Mouse (Mus musculus): ENCODE data around the gene Treml4. TPM values are rescaled to one million over a fixed set of nuclear protein-coding genes. Genes with fewer than 3 reads are reported as not detected.

The Treml4 gene
- under 1 TPM in 1 of 2 experiments, not detected in 1; 0.28 TPM for total RNA-seq (2021)

- no peak for DNase-seq (ENCODE audit: low spot score)
- intact Hi-C loops (cut with DNase I) = no loop called here
These were observed at the start of gene Treml4 for GRCm38 (mm10) chr17:48263741-48264362. Gene Treml4 (plus strand): TSS chr17:48264295.

- no peak for DNase-seq (ENCODE audit: low spot score)
- intact Hi-C loops (cut with DNase I) = no loop called here
These were observed 48.7 kb upstream of the Treml4 start for GRCm38 (mm10) chr17:48215429-48215828.

- intact Hi-C loops (cut with DNase I) = no loop called here
- DNase-seq (ENCODE audit: low spot score) = no peak
These were observed 33.4 kb upstream of the Treml4 start for GRCm38 (mm10) chr17:48230680-48231079.

GRCm38 (mm10) chr17:48232518-48232917 lies 31.6 kb upstream of the Treml4 start, which contains the start of gene Trem1:
Gene Trem1 (plus strand): TSS chr17:48232768.
- intact Hi-C loops (cut with DNase I) = no loop called here
- DNase-seq (ENCODE audit: low spot score) = no peak

GRCm38 (mm10) chr17:48233789-48234188 lies 30.3 kb upstream of the Treml4 start:
- intact Hi-C loops (cut with DNase I) = no loop called here
- no peak for DNase-seq (ENCODE audit: low spot score)

GRCm38 (mm10) chr17:48234550-48234949 lies 29.5 kb upstream of the Treml4 start:
- DNase-seq (ENCODE audit: low spot score) = no peak
- intact Hi-C loops (cut with DNase I) = no loop called here

- intact Hi-C loops (cut with DNase I) = no loop called here
- DNase-seq (ENCODE audit: low spot score) = no peak
These were observed 28.2 kb upstream of the Treml4 start for GRCm38 (mm10) chr17:48235773-48236370.

- no peak for DNase-seq (ENCODE audit: low spot score)
- intact Hi-C loops (cut with DNase I) = no loop called here
These were observed 26.5 kb upstream of the Treml4 start for GRCm38 (mm10) chr17:48237621-48238020.

GRCm38 (mm10) chr17:48247221-48247928 lies 16.7 kb upstream of the Treml4 start, which contains the start of gene Trem3:
Gene Trem3 (plus strand): TSS chr17:48247777.
- intact Hi-C loops (cut with DNase I) = no loop called here
- DNase-seq (ENCODE audit: low spot score) = no peak

- DNase-seq (ENCODE audit: low spot score) = no peak
- intact Hi-C loops (cut with DNase I) = no loop called here
These were observed 15.1 kb upstream of the Treml4 start for GRCm38 (mm10) chr17:48249039-48249438.

GRCm38 (mm10) chr17:48249501-48249900 lies 14.6 kb upstream of the Treml4 start:
- intact Hi-C loops (cut with DNase I) = no loop called here
- DNase-seq (ENCODE audit: low spot score) = no peak

GRCm38 (mm10) chr17:48250631-48251030 lies 13.5 kb upstream of the Treml4 start:
- no peak for DNase-seq (ENCODE audit: low spot score)
- intact Hi-C loops (cut with DNase I) = no loop called here

- DNase-seq (ENCODE audit: low spot score) = no peak
- intact Hi-C loops (cut with DNase I) = no loop called here
These were observed 7.5 kb upstream of the Treml4 start for GRCm38 (mm10) chr17:48256575-48256974.

- intact Hi-C loops (cut with DNase I) = no loop called here
- no peak for DNase-seq (ENCODE audit: low spot score)
These were observed 2.2 kb upstream of the Treml4 start for GRCm38 (mm10) chr17:48261868-48262267.

- intact Hi-C loops (cut with DNase I) = no loop called here
- DNase-seq (ENCODE audit: low spot score) = no peak
These were observed 567 bp downstream of the Treml4 start for GRCm38 (mm10) chr17:48264662-48265061.

GRCm38 (mm10) chr17:48266138-48266537 lies 2.0 kb downstream of the Treml4 start:
- no peak for DNase-seq (ENCODE audit: low spot score)
- intact Hi-C loops (cut with DNase I) = no loop called here

- intact Hi-C loops (cut with DNase I) = no loop called here
- no peak for DNase-seq (ENCODE audit: low spot score)
These were observed 2.7 kb downstream of the Treml4 start for GRCm38 (mm10) chr17:48266610-48267304.

GRCm38 (mm10) chr17:48267591-48267990 lies 3.5 kb downstream of the Treml4 start:
- no peak for DNase-seq (ENCODE audit: low spot score)

GRCm38 (mm10) chr17:48268276-48268675 lies 4.2 kb downstream of the Treml4 start:
- DNase-seq (ENCODE audit: low spot score) = no peak
- intact Hi-C loops (cut with DNase I) = no loop called here

More at GRCm38 (mm10) chr17:48267591-48267990, 3.5 kb downstream of the Treml4 start:
- intact Hi-C loops (cut with DNase I) = no loop called here

- DNase-seq (ENCODE audit: low spot score) = no peak
- intact Hi-C loops (cut with DNase I) = no loop called here
These were observed 5.7 kb downstream of the Treml4 start for GRCm38 (mm10) chr17:48269833-48270232.
